Mouse (Mus musculus) G1E (cell line): ENCODE measurements around the gene Sidt1.

Source experiments
- CTCF ChIP-seq: IDR thresholded peaks from 2 replicates; pipeline ENCODE4 v1.5.1; 2012; ENCODE audit warnings: low read depth, low read length, inconsistent platforms, mixed read lengths
- POLR2AphosphoS5 ChIP-seq: IDR thresholded peaks from 2 replicates; pipeline ENCODE4 v1.6.1; 2012; ENCODE audit warnings: low read depth, low read length, inconsistent platforms; ENCODE audit not compliant: insufficient replicate concordance

DNA sequence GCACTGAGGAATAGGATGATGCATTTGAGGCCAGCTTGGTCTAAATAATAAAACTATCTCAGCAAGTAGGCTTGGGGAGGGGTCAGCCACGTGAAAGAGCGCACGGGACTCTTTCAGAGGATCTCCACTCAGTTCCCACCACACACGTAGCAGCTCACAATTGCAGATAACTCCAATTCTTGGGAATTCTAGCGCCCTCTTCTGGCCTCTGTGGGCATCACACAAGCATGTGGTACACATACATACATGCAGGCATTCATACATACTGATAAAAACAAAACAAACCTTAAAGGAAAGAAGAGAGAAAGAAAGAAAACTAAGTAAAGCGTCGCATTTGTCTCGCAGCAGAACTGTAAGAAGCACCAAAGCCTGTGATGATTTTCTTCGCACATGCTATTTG lies 2.3 kb downstream of the Sidt1 start:
- TF ChIP-seq CTCF (no peak), POLR2AphosphoS5 (no peak)
